Mouse (Mus musculus) induced T-regulatory cell, adult 2 months (primary cell): ENCODE measurements around the gene Atxn7l1.

Source experiments
- DNase-seq: peaks from one replicate; pipeline ENCODE4 v3.0.0-alpha.2; 2012; ENCODE audit warnings: low read depth

The Atxn7l1 gene

GRCm38 (mm10) chr12:33226596-33226995 lies 79.1 kb downstream of the Atxn7l1 start:
- no peak for DNase-seq

- no peak for DNase-seq
Measured at GRCm38 (mm10) chr12:33235314-33235713, 87.8 kb downstream of the Atxn7l1 start.

GRCm38 (mm10) chr12:33235771-33236323 lies 88.4 kb downstream of the Atxn7l1 start:
- DNase-seq: peak; percentile 21

GRCm38 (mm10) chr12:33236344-33237049 lies 89.0 kb downstream of the Atxn7l1 start:
- DNase-seq: no peak

GRCm38 (mm10) chr12:33237108-33237507 lies 89.6 kb downstream of the Atxn7l1 start:
- no peak for DNase-seq

- DNase-seq: no peak
Measured at GRCm38 (mm10) chr12:33242679-33243078, 95.2 kb downstream of the Atxn7l1 start.

- DNase-seq: no peak
Measured at GRCm38 (mm10) chr12:33244132-33244875, 96.8 kb downstream of the Atxn7l1 start.

- DNase-seq: no peak
Measured at GRCm38 (mm10) chr12:33245455-33245854, 98.0 kb downstream of the Atxn7l1 start.

- no peak for DNase-seq
Measured at GRCm38 (mm10) chr12:33246878-33247277, 99.4 kb downstream of the Atxn7l1 start.

- DNase-seq: no peak
Measured at GRCm38 (mm10) chr12:33250197-33250596, 102.7 kb downstream of the Atxn7l1 start.

- no peak for DNase-seq
Measured at GRCm38 (mm10) chr12:33251399-33251798, 103.9 kb downstream of the Atxn7l1 start.

GRCm38 (mm10) chr12:33252621-33253020 lies 105.1 kb downstream of the Atxn7l1 start:
- no peak for DNase-seq

- no peak for DNase-seq
Measured at GRCm38 (mm10) chr12:33253206-33253605, 105.7 kb downstream of the Atxn7l1 start.

- DNase-seq: no peak
Measured at GRCm38 (mm10) chr12:33255256-33255655, 107.8 kb downstream of the Atxn7l1 start.

GRCm38 (mm10) chr12:33256426-33256825 lies 108.9 kb downstream of the Atxn7l1 start:
- no peak for DNase-seq

- DNase-seq: no peak
Measured at GRCm38 (mm10) chr12:33258995-33259529, 111.6 kb downstream of the Atxn7l1 start.

GRCm38 (mm10) chr12:33260575-33260974 lies 113.1 kb downstream of the Atxn7l1 start:
- no peak for DNase-seq

- no peak for DNase-seq
Measured at GRCm38 (mm10) chr12:33265877-33266276, 118.4 kb downstream of the Atxn7l1 start.

- DNase-seq: no peak
Measured at GRCm38 (mm10) chr12:33267965-33268364, 120.5 kb downstream of the Atxn7l1 start.

- DNase-seq: peak; percentile 79
Measured at GRCm38 (mm10) chr12:33269743-33270142, 122.2 kb downstream of the Atxn7l1 start.

GRCm38 (mm10) chr12:33271865-33272264 lies 124.4 kb downstream of the Atxn7l1 start:
- no peak for DNase-seq

GRCm38 (mm10) chr12:33272441-33272840 lies 124.9 kb downstream of the Atxn7l1 start:
- no peak for DNase-seq

GRCm38 (mm10) chr12:33273147-33273546 lies 125.7 kb downstream of the Atxn7l1 start:
- no peak for DNase-seq
